Mouse (Mus musculus) embryonic facial prominence, embryonic 12.5 days (tissue): Measurements from ENCODE around the gene 7420426K07Rik. TPM values are rescaled to one million over a fixed set of nuclear protein-coding genes. Genes with fewer than 3 reads are reported as not detected.
A peak's percentile ranks its signal among the peaks of the same experiment; 100 is the strongest.

ENCODE experiments used
- ATAC-seq: fragments of 200-750 bp; cut with Nextera tagmentation; 2 replicates; pipeline ENCODE4 v1.8.0; 2017; ENCODE audit not compliant: insufficient number of reproducible peaks, insufficient read depth, low FRiP score, low TSS enrichment
- H3K27ac ChIP-seq: fragments of 300-500 bp; sonication (generic); 2 replicates; pipeline ENCODE4 v1.5.1; 2016; ENCODE audit warnings: mild to moderate bottlenecking
- H3K27me3 ChIP-seq: fragments of 300-500 bp; sonication (generic); 2 replicates; pipeline ENCODE4 v1.6.1; 2016; ENCODE audit warnings: mild to moderate bottlenecking, moderate library complexity
- H3K36me3 ChIP-seq: fragments of 300-500 bp; sonication (generic); 2 replicates; pipeline ENCODE4 v1.6.1; 2016; ENCODE audit warnings: mild to moderate bottlenecking
- H3K4me1 ChIP-seq: fragments of 300-500 bp; sonication (generic); 2 replicates; pipeline ENCODE4 v1.6.1; 2016
- H3K4me2 ChIP-seq: fragments of 300-500 bp; sonication (generic); replicated peaks from 2 replicates; pipeline ENCODE4 v1.6.1; 2016; ENCODE audit warnings: mild to moderate bottlenecking, moderate library complexity
- H3K4me3 ChIP-seq: fragments of 300-500 bp; sonication (generic); 2 replicates; pipeline ENCODE4 v1.5.1; 2016; ENCODE audit warnings: mild to moderate bottlenecking
- H3K9ac ChIP-seq: fragments of 300-500 bp; sonication (generic); 2 replicates; pipeline ENCODE4 v1.6.1; 2016; ENCODE audit warnings: mild to moderate bottlenecking, moderate library complexity
- H3K9me3 ChIP-seq: fragments of 300-500 bp; sonication (generic); 2 replicates; pipeline ENCODE4 v1.6.1; 2016; ENCODE audit warnings: mild to moderate bottlenecking, moderate library complexity
- WGBS: fragments of 180-500 bp; shearing (Covaris S2); methylation state at CpG from one replicate; pipeline ENCODE4 v1.1.7; 2016; 5-methylcytosine and 5-hydroxymethylcytosine counted together
- polyA plus RNA-seq: library from polyadenylated mRNA; unstranded; fragments of >200 nt; fragmentation: Nextera tagmentation; extraction: Ambion mirVana; gene quantifications from 2 replicates; pipeline ENCODE4 v1.2.1, GENCODE M21; 2016

The 7420426K07Rik gene
- polyA plus RNA-seq, result not detected in 2 replicates

- Histone ChIP-seq H3K4me2 (no peak within 1 kb of the TSS), H3K9me3 (0 out of 2 replicates have a peak, but pooled peaks cover 2% of the 10 kb centered on the region), H3K27me3 (no peaks in the 10 kb centered on the region), H3K9ac (no peak within 1 kb of the TSS), H3K4me3 (no peak within 1 kb of the TSS), H3K27ac (no peak within 1 kb of the TSS), H3K36me3 (no peaks in the 10 kb centered on the region), H3K4me1 (no peaks in the 10 kb centered on the region)
- no peak for ATAC-seq
- 88% methylated on average over 2 of the region's 2 CpGs for WGBS
These were observed at the start of gene 7420426K07Rik for GRCm38 (mm10) chr9:98902819-98903218. Gene 7420426K07Rik, plus strand, starts transcription at chr9:98903119.

- H3K27me3 ChIP-seq, result no peaks in the 10 kb centered on the region
- ATAC-seq, result no peak
- no peaks in the 10 kb centered on the region for H3K4me1 ChIP-seq
- H3K27ac ChIP-seq, result no peak within 1 kb of the TSS
- no peak within 1 kb of the TSS for H3K4me3 ChIP-seq
- no peaks in the 10 kb centered on the region for H3K36me3 ChIP-seq
- 74% methylated on average over 18 of the region's 18 CpGs for WGBS
- H3K9ac ChIP-seq, result no peak within 1 kb of the TSS
- no peaks in the 10 kb centered on the region for H3K9me3 ChIP-seq
- no peak within 1 kb of the TSS for H3K4me2 ChIP-seq
These were observed 46.7 kb upstream of the 7420426K07Rik start, which contains the start of gene Prr23a2 for GRCm38 (mm10) chr9:98856210-98856609. Gene Prr23a2, plus strand, starts transcription at chr9:98856494.

- ATAC-seq, result no peak
- WGBS, result 76% methylated on average over 3 of the region's 3 CpGs
- Histone ChIP-seq H3K4me3 (no peak overlapping the region), H3K27ac (no peak overlapping the region), H3K4me1 (no peaks in the 10 kb centered on the region), H3K9me3 (no peaks in the 10 kb centered on the region), H3K4me2 (no peak overlapping the region), H3K9ac (no peak overlapping the region), H3K36me3 (no peaks in the 10 kb centered on the region), H3K27me3 (peaks cover 3% of the 10 kb centered on the region; the same call in 1 of the 2 replicates)
These were observed 39.5 kb upstream of the 7420426K07Rik start for GRCm38 (mm10) chr9:98863463-98863862.

- Histone ChIP-seq H3K4me2 (0 out of 2 replicates have a peak within 1 kb of the TSS, but pooled peaks have one; percentile 21), H3K9ac (no peak within 1 kb of the TSS), H3K9me3 (no peaks in the 10 kb centered on the region), H3K27ac (no peak within 1 kb of the TSS), H3K27me3 (peaks cover 3% of the 10 kb centered on the region; the same call in 1 of the 2 replicates), H3K36me3 (no peaks in the 10 kb centered on the region), H3K4me3 (no peak within 1 kb of the TSS), H3K4me1 (no peaks in the 10 kb centered on the region)
- WGBS, result 42% methylated on average over 22 of the region's 22 CpGs
- no peak for ATAC-seq
These were observed 38.3 kb upstream of the 7420426K07Rik start, which contains the start of gene Prr23a3 for GRCm38 (mm10) chr9:98864571-98864970. Gene Prr23a3, plus strand, starts transcription at chr9:98864767.

- no peak overlapping the region for H3K4me3 ChIP-seq
- WGBS, result 85% methylated on average over 1 of the region's 1 CpGs
- ATAC-seq, result no peak
These were observed 1.4 kb upstream of the 7420426K07Rik start for GRCm38 (mm10) chr9:98901486-98901885.

GRCm38 (mm10) chr9:98920629-98921523 lies 18.0 kb downstream of the 7420426K07Rik start:
- Histone ChIP-seq H3K4me2 (no peak overlapping the region), H3K9ac (no peak overlapping the region), H3K36me3 (no peaks in the 10 kb centered on the region), H3K27me3 (no peaks in the 10 kb centered on the region), H3K4me3 (no peak overlapping the region), H3K4me1 (0 out of 2 replicates have a peak, but pooled peaks cover 13% of the 10 kb centered on the region), H3K27ac (no peak overlapping the region), H3K9me3 (no peaks in the 10 kb centered on the region)
- 92% methylated on average over 5 of the region's 5 CpGs for WGBS
- ATAC-seq, result no peak

More at GRCm38 (mm10) chr9:98901486-98901885, 1.4 kb upstream of the 7420426K07Rik start:
- Histone ChIP-seq H3K4me2 (no peak overlapping the region), H3K36me3 (no peaks in the 10 kb centered on the region), H3K4me1 (no peaks in the 10 kb centered on the region), H3K9ac (no peak overlapping the region), H3K9me3 (peaks cover 12% of the 10 kb centered on the region; the same call in 1 of the 2 replicates), H3K27me3 (no peaks in the 10 kb centered on the region), H3K27ac (no peak overlapping the region)

GRCm38 (mm10) chr9:98923119-98923518 lies 20.2 kb downstream of the 7420426K07Rik start:
- Histone ChIP-seq H3K36me3 (no peaks in the 10 kb centered on the region), H3K9ac (no peak overlapping the region), H3K9me3 (no peaks in the 10 kb centered on the region), H3K4me2 (0 out of 2 replicates have a peak overlapping the region, but pooled peaks have one; percentile 7), H3K4me1 (0 out of 2 replicates have a peak, but pooled peaks cover 13% of the 10 kb centered on the region), H3K27me3 (no peaks in the 10 kb centered on the region), H3K4me3 (no peak overlapping the region), H3K27ac (no peak overlapping the region)
- 26% methylated on average over 6 of the region's 6 CpGs for WGBS
- no peak for ATAC-seq

- H3K9me3 ChIP-seq, result no peaks in the 10 kb centered on the region
- H3K4me1 ChIP-seq, result 0 out of 2 replicates have a peak, but pooled peaks cover 13% of the 10 kb centered on the region
- H3K27me3 ChIP-seq, result no peaks in the 10 kb centered on the region
- H3K4me2 ChIP-seq, result no peak overlapping the region
- 59% methylated on average over 6 of the region's 6 CpGs for WGBS
- H3K36me3 ChIP-seq, result no peaks in the 10 kb centered on the region
- ATAC-seq, result no peak
- no peak overlapping the region for H3K4me3 ChIP-seq
- no peak overlapping the region for H3K9ac ChIP-seq
- H3K27ac ChIP-seq, result no peak overlapping the region
These were observed 21.3 kb downstream of the 7420426K07Rik start for GRCm38 (mm10) chr9:98924183-98924582.

GRCm38 (mm10) chr9:98929496-98929895 lies 26.6 kb downstream of the 7420426K07Rik start:
- no peaks in the 10 kb centered on the region for H3K9me3 ChIP-seq
- H3K4me1 ChIP-seq, result peaks cover 4% of the 10 kb centered on the region; the same call in 1 of the 2 replicates
- H3K27ac ChIP-seq, result no peak overlapping the region
- ATAC-seq, result no peak
- H3K27me3 ChIP-seq, result no peaks in the 10 kb centered on the region
- no peaks in the 10 kb centered on the region for H3K36me3 ChIP-seq
- WGBS, result 97% methylated on average over 2 of the region's 2 CpGs
- no peak overlapping the region for H3K4me3 ChIP-seq
- H3K4me2 ChIP-seq, result no peak overlapping the region
- H3K9ac ChIP-seq, result no peak overlapping the region

GRCm38 (mm10) chr9:98932931-98933330 lies 30.0 kb downstream of the 7420426K07Rik start:
- ATAC-seq, result no peak
- Histone ChIP-seq H3K4me1 (peaks cover 13% of the 10 kb centered on the region), H3K27me3 (peaks cover 11% of the 10 kb centered on the region; the same call in 1 of the 2 replicates), H3K9ac (no peak overlapping the region), H3K4me2 (no peak overlapping the region), H3K27ac (no peak overlapping the region), H3K36me3 (no peaks in the 10 kb centered on the region), H3K9me3 (no peaks in the 10 kb centered on the region), H3K4me3 (no peak overlapping the region)
- WGBS, result 6% methylated on average over 6 of the region's 6 CpGs

- Histone ChIP-seq H3K27ac (no peak overlapping the region), H3K27me3 (peaks cover 11% of the 10 kb centered on the region; the same call in 1 of the 2 replicates), H3K4me2 (no peak overlapping the region), H3K4me1 (peaks cover 13% of the 10 kb centered on the region), H3K36me3 (no peaks in the 10 kb centered on the region), H3K4me3 (no peak overlapping the region), H3K9ac (no peak overlapping the region), H3K9me3 (no peaks in the 10 kb centered on the region)
- ATAC-seq, result peak; percentile 71; the same call in 1 of the 2 replicates
- WGBS, result 13% methylated on average over 16 of the region's 16 CpGs
These were observed 32.4 kb downstream of the 7420426K07Rik start for GRCm38 (mm10) chr9:98935190-98935909.
